Mouse (Mus musculus): ENCODE results near the gene Pik3ca. TPM values are rescaled to one million over a fixed set of nuclear protein-coding genes. Genes with fewer than 3 reads are reported as not detected.

Gene Pik3ca
- total RNA-seq (2023) = 10 to 100 TPM; 29.6 to 35.8 TPM

DNA sequence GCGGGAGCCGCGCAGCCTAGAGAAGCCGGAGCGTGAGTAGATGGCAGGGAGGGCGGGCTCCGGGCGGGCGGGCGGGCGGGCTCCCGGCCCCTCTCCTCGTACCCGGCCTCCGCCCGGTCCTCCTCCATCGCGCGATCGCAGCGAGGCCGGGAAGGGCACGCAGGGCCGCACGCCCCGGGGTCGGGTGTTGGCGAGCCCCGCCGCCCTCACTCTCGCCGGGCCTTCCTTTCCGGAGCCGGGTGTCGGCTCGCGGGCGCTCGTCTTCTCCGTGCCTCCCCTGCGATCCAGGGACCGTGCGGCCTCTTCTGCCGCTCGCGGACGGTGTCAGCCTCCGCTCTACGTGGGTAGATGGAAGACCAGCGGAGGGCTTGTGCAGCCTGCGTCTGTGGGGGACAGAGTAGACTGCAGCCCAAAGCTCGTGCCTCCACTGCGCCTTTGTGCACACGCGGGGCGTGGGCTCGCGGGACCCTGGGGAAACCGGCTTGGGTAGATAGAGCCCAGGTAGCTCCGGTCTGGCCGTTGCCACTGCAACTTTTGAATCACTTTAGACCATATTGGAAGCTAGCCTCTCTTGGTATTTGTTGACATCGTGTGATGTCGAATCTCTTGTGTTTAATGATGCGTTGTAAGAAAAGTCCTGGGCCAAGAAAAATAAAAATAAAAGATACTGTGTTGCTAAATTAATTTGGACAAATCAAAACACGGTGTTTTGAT, at the start of gene Pik3ca:
TSS of gene Pik3ca (plus strand) at position 211 of the 714 bp plus-strand sequence.

DNA sequence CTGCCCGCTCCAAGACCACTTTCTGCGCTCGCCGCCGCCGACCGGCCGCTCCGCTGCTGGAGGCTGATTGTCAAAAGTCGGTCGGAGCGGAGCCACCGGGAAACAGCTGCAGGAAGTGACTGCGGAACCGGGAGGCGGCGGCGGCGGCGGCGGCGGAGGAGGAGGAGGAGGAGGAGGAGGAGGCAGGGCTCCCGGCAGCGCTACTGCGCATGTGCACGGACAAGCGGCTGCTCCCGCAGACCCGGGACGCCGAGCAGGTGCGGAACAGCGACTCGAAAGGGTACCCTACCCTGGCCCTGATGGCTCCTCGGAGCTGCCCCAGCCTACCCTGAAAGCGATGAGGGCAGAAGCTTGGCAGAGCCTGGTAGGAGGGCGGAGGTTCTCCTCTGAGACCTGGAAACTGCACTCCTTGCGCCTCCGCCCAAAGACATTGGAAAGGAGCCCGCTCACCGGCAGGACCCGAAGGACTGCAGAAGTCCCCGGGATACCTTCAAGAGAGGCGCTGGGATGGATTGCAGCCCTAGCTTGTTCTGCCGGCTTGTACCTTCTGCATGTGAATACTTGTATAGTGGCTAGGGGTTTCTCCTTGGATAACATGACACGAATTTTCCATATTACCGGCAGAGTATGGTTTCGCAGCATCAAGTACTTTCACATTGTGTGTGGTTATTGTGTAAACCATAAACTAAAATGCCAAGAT, 31.8 kb upstream of the Pik3ca start, which contains the start of gene Zmat3:
TSS of gene Zmat3 (minus strand) at position 469 of the 700 bp plus-strand sequence.

DNA sequence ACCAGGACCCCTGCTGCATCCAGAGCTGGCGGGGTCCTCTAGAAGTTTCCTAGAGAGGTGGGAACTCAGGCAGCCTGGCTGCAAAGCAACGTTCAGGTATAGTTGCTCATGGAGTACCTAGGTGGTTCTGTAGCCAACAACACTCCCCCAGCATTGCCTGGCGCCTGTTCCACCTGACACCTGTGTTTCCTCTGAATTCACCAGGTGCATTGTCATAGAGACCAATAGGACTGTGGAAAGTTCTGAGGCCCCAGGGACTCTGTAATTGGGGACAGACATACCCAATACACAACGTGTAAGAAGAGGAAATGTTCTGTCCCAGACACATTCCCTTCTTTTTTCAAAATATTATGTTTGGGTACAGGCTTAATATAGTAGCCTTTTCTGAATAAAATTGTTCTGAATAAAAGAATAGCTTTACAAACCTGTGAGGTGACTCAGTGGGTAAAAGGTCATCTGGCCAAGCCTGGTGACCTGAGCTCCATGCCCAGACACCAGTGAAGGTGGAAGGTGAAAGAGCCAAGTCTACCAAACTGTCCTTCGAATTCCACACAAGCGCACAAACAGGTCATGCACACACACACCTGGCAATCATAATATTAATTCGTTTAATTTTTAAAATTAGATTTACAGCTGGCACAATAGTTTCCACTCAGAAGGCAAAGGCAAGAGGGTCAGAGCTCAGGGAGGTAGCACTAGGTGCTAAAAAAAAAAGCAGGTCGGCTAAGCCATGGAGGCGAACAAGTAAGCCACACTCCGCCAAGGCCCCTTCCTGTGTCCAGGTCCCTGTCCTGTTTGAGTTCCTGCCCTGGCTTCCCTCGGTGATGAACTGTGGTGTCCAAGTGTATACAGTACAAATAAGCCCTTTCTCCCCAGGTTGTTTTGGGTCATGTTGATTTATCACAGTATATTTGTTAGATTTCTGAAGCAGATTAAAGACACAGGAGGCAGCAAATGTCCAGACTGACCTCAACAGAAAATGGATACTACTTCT, 94.9 kb downstream of the Pik3ca start, which contains the start of gene Kcnmb3:
TSS of gene Kcnmb3 (minus strand) at position 135 of the 994 bp plus-strand sequence.

DNA sequence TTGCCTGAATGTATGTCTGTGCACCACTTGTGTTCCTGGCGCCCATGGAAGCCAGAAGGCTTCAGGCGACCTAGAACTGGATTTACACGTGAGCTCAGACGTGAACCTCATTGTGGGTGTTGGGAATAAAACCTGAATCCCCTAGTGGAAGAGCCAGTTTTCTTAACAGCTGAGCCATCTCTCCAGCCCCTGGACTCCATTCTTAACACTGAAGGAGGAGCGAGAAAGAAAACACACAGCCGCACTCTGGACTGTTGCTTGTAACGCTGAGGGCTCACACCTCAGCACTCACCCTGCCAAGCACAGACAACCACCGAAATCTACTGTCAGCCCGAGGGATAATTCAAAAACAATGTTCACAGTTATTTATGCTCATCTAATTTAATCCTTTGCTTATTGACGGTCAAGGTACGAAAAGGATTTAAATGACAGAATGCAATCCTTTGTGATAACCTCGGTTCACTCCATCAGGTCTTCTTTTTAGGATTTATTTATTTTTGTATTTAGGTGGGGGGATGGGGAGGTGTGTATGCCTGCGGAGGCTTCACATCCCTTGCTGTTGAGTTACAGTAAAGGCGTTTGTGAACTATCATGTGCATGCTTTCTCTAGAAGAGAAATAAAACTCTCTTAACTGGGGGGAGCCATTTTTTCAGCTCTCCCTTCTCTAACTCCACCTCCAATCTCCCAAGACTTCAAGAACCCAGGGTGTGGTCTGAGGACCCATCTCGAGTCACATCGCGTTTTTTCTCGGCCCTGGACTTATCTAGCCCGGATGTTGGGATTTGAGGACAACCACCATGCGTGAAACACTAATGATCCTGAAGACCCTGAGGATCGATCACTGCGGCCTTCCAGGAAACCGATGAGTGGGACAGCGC, 112.3 kb downstream of the Pik3ca start, which contains the start of gene Zfp639:
TSS of gene Zfp639 (plus strand) at position 764 of the 879 bp plus-strand sequence.

Other genes with a start within 250 kb of the Pik3ca start
- 1 to 10 TPM; 1.1 to 1.7 TPM for gene Zmat3, start 31.7 kb upstream of the Pik3ca start, total RNA-seq (2023)
- not detected for gene Kcnmb3, start 94.6 kb downstream of the Pik3ca start, total RNA-seq (2023)
- 10 to 100 TPM; 13.5 to 19.1 TPM for gene Zfp639, start 112.6 kb downstream of the Pik3ca start, total RNA-seq (2023)
- 10 to 100 TPM; 19.0 to 22.3 TPM for gene Mfn1, start 131.8 kb downstream of the Pik3ca start, total RNA-seq (2023)
- gene Gnb4, start 218.9 kb downstream of the Pik3ca start, total RNA-seq (2023) = 10 to 100 TPM; 11.3 to 13.6 TPM

All from neutrophil, adult 83 days (primary cell).